Mouse (Mus musculus) gastrocnemius, postnatal 14 days (tissue): ENCODE results near the gene Vps37c. TPM values are rescaled to one million over a fixed set of nuclear protein-coding genes. Genes with fewer than 3 reads are reported as not detected.

Experiments used
- DNase-seq: peaks from one replicate; pipeline ENCODE4 v3.0.0; 2021; ENCODE audit warnings: mixed read lengths
- intact Hi-C: fragments of 180-260 bp; cut with DNase I; formaldehyde crosslinking; loops from one replicate; pipeline ENCODE4 v1.15.1; 2025; ENCODE audit warnings: low total_unique reads
- total RNA-seq, 2 experiments: library from RNA; stranded (reverse); gene quantifications; 2 replicates each; pipeline ENCODE4 v1.2.3; 2021

Vps37c gene
- total RNA-seq, 2 experiments from 2014 or later = 15.2 to 22.0 TPM

DNA sequence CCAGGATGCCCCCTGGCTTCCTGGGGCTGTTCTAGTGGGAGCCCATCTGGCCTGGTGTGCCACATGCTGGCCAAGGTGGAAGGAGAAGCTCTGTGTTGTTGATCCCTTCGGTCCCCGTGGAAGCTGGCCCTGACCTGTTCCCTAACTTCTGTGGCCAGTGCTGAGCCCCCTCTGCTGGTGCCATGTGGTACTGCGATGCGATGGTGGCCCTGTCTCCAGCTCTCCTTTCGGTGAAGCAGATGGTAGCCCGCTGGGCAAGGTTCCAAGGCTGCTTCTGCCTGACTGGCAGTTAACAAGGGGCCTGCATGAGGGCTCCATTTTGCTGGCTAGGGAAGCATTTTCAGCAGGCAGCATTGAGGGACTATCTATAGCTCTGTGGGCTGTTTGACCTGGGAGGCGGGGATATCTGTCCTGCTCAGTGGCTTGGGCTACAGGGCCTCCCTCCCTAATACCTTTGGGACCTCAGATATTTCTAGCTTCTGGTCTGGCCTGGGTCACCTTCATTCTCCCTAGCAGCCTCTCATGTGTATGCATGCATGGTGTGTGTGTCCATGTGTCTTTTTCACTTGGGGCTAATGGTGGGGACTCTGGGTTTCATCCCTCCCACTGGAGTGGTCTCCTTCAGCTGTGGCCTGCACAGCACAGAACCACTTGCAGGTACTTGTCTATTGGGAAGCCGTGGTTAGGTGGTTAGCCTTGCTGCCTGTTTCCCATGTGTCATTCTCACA, 21.0 kb downstream of the Vps37c start:
- DNase-seq = peak; percentile 96
- intact Hi-C loops = loop anchor here (5.0 kb wide), 4 partner anchors 37 to 253 kb away; no protein-coding TSS in a partner anchor

DNA sequence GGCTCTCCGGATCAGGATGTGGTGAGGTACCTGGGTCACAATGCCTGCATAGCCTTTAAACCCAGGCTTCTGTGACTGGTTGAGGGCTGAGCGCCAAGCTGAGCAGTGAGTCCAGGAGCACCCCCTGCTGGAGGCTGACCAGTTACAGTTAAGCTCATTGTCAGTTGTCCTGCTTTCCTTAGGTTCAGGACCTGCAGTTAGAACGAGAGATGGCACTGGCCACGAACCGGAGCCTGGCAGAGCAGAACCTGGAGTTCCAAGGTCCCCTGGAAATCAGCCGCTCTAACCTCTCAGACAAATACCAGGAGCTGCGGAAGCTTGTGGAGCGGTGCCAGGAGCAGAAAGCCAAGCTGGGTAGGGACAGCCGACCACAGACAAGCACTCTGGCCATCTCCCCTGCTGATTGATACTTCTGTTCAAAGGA, 21.6 kb downstream of the Vps37c start:
- peak; percentile 46 for DNase-seq
- intact Hi-C loops = loop anchor here (5.0 kb wide), 4 partner anchors 38 to 252 kb away; no protein-coding TSS in a partner anchor

DNA sequence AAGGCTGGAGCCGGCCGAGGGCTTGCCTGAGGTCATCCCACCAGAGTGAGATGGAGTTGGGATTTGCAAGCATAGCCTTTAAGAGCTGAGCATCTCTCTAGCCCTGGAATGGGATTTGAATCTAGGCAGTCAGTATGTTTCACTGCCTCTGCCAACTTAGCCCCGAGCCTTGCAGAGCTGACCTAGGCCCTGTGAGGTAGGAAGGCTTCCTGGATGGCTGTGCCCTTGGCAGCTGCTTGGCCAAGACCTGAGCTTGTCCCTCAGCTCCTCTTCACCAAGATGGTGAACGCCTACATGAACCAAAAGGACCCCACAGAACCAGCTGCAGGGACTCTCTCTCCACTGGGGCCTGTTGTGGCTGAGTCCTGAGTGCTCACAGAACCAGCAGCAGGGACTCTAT, 22.2 kb downstream of the Vps37c start:
- intact Hi-C loops = loop anchor here (5.0 kb wide), 4 partner anchors 38 to 252 kb away; no protein-coding TSS in a partner anchor
- no peak for DNase-seq

DNA sequence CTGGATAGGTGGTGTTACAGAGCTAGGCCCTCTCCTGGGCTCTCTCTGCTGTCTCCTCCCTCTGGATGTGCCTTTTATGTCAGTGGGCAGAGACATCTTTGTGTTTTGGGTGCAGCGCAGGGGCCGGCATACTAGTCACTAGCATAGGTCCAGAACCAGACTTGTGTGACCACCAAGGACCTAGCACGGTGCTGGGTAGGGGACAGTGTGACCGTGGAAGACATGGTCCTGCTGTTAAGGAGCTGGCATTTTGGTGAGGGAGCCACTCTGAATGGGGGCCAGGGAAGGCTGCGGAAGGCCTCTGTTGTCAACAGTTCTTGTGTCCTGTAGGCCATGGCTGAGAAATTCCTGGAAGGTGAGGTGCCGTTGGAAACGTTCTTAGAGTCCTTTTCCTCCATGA, 23.7 kb downstream of the Vps37c start:
- intact Hi-C loops = loop anchor here (5.0 kb wide), 4 partner anchors 40 to 250 kb away; no protein-coding TSS in a partner anchor
- DNase-seq = no peak

DNA sequence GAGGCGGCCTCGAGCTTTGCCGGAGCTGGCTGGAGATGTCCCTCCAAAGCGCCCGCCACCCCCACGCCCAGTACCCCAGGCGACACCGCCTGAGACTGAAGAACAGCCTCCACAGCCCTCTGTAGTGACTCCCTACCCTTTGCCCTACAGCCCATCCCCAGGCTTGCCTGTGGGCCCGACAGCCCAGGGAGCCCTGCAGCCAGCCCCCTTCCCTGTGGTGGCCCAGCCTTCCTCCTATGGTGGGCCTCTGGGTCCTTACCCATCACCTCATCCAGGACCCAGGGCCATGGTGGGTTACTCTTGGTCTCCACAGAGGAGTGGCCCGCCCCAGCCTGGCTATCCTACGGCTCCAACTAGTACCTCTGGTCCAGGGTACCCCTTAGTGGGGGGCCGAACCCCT, 24.1 kb downstream of the Vps37c start:
- intact Hi-C loops = loop anchor here (5.0 kb wide), 4 partner anchors 40 to 250 kb away; no protein-coding TSS in a partner anchor

DNA sequence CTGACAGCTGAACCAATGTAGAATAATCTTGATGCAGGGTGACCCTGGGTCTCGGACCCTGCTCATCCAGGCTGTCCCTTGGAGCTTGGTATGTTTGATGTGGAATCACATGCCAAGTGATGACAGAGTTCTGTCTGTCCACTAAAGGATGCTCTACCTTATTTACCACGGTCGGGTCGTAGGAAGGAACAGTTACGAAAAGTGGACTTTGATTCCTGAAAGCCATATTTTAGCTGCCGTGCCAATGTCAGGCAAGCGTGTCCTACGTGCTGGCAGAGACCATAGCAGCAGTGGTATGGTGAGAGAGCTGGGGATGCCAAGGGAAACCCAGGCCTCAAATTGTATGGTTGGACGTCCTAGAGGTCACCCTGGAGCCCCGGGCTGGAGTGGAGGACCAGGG, 25.0 kb downstream of the Vps37c start:
- DNase-seq = no peak
- intact Hi-C loops = loop anchor here (5.0 kb wide), 4 partner anchors 41 to 249 kb away; no protein-coding TSS in a partner anchor

More for the DNA sequence above, 24.1 kb downstream of the Vps37c start:
- no peak for DNase-seq

DNA sequence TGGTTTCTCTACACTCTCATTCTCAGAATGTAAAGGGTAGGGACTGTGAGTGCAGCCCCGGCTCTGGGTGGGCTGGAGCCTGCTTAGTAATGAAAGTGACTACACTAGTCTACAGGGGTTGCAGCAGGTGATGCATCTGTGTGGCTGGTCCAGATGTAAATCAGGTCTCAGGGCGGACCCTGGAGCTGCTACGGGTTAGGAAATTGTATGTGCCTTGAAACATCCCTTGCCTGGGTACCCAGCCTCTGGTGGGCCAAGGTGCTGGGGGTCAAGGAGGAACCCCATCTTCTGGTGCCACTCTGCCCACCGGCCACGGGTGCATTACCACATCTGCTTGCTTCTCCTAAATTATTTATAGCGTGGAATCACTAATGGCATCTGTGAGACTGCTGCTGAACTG, 25.6 kb downstream of the Vps37c start:
- no peak for DNase-seq
- intact Hi-C loops = loop anchor here (5.0 kb wide), 4 partner anchors 42 to 248 kb away; no protein-coding TSS in a partner anchor

DNA sequence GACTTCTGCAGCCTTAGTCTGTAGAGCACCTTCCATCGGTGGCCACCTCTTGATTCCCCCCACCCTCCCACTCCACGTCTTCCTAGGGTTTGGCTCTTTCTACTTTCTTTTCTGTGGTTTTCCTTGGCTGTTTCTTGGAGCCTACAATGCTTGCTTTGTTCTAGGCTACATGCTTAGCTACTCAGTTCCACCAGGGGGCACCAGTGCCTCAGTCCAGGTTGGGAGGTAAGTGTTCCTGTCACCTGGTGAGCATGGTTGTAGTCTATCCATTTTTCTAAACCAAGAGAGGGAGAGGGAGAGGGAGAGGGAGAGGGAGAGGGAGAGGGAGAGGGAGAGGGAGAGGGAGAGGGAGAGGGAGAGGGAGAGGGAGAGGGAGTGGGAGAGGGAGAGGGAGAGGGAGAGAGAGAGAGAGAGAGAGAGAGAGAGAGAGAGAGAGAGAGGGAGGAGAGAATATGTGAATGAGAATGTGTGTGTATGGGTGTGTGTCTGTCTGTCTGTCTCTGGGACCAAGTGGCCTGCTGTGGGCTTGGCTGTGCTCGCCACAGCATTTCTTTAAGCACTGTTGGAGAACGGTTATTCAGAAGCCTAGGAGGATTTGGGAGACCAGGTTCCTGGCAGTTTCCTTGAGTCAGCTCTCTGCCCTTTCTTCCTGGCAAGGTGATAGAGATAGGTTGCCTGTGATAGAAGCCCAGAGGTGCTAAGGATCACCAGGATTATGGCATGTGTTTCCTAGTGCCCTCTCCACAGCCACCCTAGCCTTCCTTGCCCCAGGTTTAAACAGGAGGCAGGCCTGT, 26.3 kb downstream of the Vps37c start:
- intact Hi-C loops = loop anchor here (5.0 kb wide), 4 partner anchors 43 to 247 kb away; no protein-coding TSS in a partner anchor

DNA sequence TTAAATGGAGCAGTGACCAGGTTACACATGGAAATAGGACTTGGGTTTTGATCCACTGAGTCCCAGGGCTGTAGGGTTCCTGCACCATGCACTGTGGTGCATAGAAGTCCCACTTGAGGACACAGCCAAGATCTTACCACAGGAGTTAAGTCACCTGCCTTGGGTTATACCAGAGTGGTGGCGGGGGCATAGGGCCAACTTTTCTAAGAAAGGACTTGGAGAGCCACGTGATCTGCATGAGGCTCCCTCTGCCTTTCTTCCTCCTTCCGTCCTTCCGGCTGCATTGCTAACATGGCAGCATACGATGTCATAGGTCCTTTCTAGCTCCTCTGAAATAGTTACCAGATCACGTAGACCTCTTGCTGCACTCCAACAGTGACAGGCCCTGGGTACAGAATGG, 26.9 kb downstream of the Vps37c start:
- intact Hi-C loops = no loop called here
- no peak for DNase-seq

More for the DNA sequence above, 26.3 kb downstream of the Vps37c start:
- DNase-seq = peak; percentile 67

DNA sequence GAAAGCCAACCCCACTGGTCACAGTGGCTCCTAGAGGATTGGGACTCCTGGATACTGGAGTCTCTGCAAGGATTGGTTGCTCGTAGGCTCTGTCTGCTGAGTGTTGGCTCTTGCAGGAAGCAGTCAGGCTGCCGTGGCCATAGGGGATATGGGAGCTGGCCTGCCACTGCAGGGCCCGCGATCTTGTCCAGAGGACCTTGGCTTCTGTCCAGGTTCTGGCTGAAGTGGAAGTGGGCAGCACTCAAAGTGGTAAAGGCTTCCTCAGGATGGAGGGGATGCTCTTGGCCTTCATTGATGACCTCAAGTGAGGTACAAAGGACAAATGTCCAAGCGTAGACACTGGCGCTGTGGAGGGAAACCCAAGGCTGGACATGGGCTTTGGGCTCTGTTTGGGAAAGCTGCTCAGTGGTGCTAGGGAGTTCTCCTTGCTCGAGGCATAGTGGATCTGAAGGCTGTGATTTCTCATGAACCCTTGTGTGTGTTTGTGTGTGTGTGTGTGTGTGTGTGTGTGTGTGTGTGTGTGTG, 29.8 kb downstream of the Vps37c start:
- DNase-seq = no peak
- intact Hi-C loops = no loop called here

DNA sequence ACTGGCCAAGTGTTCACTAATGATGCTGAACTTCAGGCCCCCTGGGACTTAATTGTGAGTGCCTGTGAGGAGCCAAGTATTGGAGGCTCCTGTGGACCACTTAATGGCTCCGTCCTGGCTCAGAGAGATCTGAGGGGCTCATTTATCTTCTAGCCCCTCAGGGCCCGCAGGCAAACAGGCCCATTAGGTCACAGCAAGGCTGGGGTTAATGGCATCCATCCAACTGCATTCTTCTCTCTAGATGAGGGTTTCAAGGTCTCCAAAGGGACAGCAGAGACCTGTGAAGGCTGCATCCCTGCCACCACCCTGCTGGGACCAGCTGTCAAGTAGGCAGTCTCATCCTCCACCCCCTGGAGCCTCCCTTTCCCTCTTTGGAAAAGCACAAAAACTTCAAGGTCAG, 31.2 kb downstream of the Vps37c start:
- no peak for DNase-seq
- intact Hi-C loops = loop anchor here (5.0 kb wide), 1 partner anchor 103 kb away; no protein-coding TSS in a partner anchor

DNA sequence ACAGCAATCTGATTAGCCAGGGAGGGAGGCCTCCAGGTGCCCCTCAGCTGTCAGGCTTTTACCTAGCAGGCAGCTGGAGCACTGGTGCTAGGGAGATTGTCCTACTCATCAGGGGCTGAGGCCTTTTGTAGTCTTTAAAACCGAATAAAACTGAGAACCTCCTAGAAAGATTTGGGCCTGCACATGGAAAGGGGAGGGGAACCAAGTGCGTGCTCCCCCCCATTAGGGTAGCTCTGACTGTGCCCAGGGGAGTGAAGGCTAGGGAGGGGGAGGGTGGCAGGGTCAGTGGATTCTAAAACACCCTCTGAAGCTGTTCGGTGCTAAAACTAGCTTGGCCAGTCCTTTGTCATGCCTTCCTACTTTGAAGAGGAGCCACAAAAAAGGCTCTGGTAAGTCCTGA, 32.0 kb downstream of the Vps37c start:
- DNase-seq = no peak
- intact Hi-C loops = loop anchor here (5.0 kb wide), 1 partner anchor 102 kb away; no protein-coding TSS in a partner anchor

DNA sequence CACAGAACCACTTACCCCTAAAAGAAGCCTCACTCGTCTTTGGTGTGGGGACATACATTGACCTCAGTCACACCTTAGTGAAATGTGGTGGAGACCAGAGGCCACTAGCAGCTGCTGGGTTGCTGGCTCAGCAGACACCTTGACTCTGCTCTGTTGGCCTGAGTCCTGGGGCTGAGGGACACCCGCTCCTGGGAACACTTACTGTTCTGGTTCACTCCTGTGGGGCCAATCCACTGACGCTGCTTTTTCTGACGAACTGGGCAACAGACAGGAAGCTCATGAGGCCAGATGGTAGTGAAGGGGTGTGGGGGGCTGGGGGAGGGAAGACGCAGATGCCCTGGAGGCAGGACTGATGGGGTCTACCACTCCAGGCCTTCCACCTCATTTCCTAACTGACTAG, 32.5 kb downstream of the Vps37c start:
- DNase-seq = no peak
- intact Hi-C loops = loop anchor here (5.0 kb wide), 1 partner anchor 101 kb away; no protein-coding TSS in a partner anchor

DNA sequence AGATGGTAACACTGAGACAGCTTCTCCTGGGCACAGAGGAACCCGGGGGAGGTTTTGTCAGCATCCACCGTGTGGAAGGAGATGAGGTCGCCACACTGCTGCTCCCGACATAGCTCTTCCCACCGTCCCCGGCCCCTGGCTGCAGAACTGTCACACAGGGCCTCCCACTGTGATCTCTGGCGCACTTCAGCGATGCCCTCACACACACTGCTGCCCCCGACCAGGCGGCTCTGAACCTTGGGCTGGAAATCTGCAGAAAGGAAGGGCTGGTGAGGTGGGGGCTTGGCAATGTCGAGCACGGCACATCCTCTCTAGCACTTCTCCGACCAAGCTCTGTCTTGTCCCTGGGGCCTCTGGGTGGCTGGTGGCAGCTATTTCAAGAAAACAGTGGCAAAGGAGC, 34.5 kb downstream of the Vps37c start:
- intact Hi-C loops = loop anchor here (5.0 kb wide), 1 partner anchor 99 kb away; no protein-coding TSS in a partner anchor
- DNase-seq = no peak

DNA sequence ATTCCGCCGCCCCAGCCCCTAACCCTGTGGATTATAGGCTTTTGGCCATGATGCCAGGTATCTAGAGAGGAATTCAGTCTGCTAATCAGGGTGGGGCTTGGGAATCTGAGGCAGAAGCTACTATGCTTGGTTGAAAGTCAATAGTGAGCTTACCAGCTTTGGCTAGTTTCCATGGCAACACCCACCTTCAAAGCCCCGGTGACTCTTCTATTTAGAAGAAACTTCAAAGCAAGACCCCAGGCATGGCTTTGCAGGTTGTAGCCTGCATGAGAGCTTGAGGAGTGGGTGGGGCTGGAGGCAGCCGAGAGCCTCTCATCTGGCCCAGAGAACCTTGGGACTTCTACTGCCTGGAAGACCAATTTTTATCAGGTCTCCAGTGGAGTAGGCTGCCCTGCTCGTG, 35.1 kb downstream of the Vps37c start:
- intact Hi-C loops = loop anchor here (5.0 kb wide), 1 partner anchor 99 kb away; no protein-coding TSS in a partner anchor
- DNase-seq = no peak

DNA sequence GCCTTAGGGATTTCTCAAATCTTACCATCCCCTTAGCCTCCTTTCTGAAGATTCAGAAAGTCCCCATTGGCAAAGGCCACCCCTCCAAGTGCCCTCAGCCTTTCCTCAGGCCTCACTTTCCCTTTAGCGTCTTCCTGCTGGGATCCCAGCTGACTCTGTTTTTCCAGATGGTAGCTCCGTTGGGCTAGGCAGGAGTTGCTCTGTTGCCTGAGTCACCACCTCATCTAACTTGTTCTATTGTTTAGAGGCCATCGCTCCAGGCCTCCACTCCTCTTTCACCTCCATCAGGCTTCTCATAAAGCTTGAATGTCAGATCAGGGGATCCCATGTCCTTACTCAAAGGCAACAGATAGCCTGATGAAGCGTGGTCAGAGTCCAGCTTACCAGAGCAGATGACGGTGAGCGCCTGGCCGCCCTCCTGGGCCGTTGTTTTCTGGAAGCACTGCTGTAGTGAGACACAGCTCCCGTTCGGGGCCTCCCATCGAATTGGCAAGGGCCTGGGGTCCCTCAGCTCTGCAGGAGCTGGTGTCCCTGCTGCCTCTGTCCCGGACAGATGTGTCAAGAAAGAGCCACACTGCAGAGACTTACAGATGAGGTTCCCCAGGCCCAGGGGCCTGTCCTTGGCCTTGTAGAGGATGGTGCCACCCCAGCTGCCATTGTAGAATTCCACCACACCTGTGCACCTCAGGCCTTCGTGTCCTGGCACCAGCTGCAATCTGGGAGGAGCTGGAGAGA, 36.3 kb downstream of the Vps37c start:
- intact Hi-C loops = loop anchor here (5.0 kb wide), 1 partner anchor 98 kb away; no protein-coding TSS in a partner anchor
- no peak for DNase-seq

DNA sequence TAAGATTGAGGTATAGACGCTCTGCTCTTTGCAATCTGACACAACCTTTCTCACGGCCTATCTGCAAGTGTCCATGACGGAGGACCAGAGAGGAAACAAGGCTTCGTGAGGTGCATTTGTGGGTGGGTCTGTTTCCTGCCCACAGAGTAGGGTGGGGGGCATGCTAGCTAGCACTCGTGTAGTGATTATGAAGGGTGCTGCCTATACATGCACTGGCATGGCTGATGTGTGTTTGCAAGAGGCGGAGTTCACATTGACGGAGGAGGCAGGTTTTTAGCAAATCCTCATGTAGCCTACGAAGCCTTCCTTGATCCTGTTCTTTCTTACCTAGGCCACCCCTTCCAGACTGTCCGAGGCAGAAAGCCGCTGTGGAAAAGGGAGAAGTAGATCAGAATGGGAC, 41.4 kb downstream of the Vps37c start:
- intact Hi-C loops = no loop called here
- no peak for DNase-seq

DNA sequence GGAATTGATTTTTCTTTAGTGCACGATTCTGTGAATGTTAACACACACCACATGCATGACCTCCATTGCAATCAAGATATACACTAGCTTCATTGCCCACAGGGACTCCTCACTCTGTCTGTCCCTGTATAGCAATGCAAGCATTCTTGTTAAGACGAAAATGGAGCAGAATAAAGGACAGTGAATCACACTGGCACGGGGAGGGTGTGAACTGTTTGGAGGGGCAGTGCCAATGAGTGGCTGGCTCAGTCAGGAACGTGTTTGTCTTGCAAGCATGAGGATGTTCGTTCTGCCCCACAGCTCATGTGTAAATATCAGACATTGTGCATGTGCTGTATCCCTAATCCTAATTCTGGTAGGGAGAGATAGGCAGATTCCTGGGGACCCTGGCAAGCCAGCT, 41.9 kb downstream of the Vps37c start:
- intact Hi-C loops = no loop called here
- no peak for DNase-seq

DNA sequence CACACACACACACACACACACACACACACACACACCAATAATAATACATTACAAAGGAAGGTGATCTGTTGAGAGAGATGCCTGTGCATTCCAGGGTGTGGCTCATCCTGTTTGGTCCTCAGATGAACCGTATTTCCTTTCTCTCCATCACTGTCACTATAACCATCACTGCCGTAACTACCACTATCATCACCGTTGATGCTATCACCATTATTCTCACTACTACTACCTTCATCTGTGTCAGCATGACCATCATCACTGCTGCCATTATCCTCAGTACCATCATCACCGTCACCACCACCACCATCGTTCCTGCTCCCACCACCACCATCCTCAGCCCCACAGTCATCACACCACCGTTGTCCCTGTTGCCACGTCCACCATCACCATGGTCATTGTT, 43.4 kb downstream of the Vps37c start:
- no peak for DNase-seq
- intact Hi-C loops = no loop called here
